17 mouse cellular contexts compared by ENCODE assay signal in the genomic region with DNA sequence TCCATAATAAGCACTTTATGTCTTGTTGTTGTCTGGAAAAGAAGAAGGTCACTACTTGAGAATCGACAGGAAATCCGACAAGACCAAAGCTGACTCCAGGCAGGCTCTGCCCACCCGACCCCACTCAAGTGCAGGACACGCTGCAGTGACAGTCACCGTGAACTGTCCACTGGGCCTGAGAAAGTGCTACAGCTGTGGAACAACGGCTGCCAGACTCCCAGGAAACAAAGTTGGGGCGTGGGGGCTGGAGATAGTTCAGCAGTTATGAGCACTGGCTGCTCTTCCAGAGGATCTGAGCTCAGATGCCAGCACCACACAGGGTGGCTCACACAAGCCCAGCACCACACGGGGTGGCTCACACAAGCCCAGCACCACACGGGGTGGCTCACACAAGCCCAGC.
"Had no signal": no experiment of that assay in that cellular context is flagged by ENCODE, and none has a peak within 500 bp of the region (broad histone marks: within the 10 kb centered on the region; RNA-seq: fewer than 3 reads in every experiment).

No protein-coding gene starts in this region.

- H3K9me3 ChIP-seq: neural tube, embryonic 12.5 days; neural tube, embryonic 13.5 days; neural tube, embryonic 15.5 days; stomach, embryonic 15.5 days had no signal

- H3K27ac ChIP-seq: neural tube, embryonic 12.5 days; neural tube, embryonic 13.5 days; neural tube, embryonic 15.5 days; stomach, embryonic 15.5 days; stomach, postnatal 0 days had no signal

- H3K4me1 ChIP-seq: neural tube, embryonic 12.5 days; neural tube, embryonic 13.5 days; neural tube, embryonic 15.5 days; stomach, embryonic 15.5 days had no signal

- DNase-seq: retina, postnatal 1 day; right cerebral cortex, adult 18-20 months; right cerebral cortex, postnatal 14 days; right cerebral cortex, postnatal 25 days; right cerebral cortex, postnatal 4 days; spleen, adult 18-20 months; thymus, adult 18-20 months; thymus, adult 2 months; thymus, postnatal 14 days; thymus, postnatal 25 days; thymus, postnatal 36 days; thymus, postnatal 4 days had no signal

- H3K4me3 ChIP-seq: neural tube, embryonic 12.5 days; neural tube, embryonic 13.5 days; neural tube, embryonic 15.5 days; stomach, embryonic 15.5 days had no signal

- H3K9ac ChIP-seq: neural tube, embryonic 12.5 days; neural tube, embryonic 13.5 days; neural tube, embryonic 15.5 days; stomach, embryonic 15.5 days had no signal
